ENCODE assay signal across 8 mouse cellular contexts in the genomic region with DNA sequence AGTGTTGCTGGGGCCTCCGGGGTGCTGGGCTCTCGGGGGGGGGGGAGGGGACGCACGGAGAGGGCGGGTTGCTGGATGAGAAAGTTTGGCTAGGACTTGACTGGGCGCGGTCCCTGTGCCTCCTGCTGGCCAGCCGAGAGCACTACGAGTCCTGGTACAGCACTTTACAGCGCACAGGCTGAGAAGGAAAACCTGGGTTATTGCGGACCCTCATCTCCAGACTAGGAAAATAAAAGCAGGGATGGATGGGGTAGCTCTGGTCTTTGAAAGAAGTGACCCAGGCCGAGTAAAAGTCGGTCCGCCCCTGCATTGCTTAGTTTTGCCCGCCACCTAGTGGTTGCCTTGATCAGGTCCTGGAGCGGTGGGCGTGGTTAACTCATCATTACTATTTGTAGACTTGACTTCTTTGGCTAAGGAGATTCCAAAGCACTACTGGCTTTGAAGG. TPM values are rescaled to one million over a fixed set of nuclear protein-coding genes. Genes with fewer than 3 reads are reported as not detected.
A peak's percentile ranks its signal among the peaks of the same experiment; 100 is the strongest.
DNase-seq lines count a peak whose midpoint lies in the region; ATAC-seq lines count a peak whose summit lies in the region.

No protein-coding gene starts in this region.

- intact Hi-C loops in gastrocnemius, postnatal 14 days (cut with DNase I; ENCODE audit: low total_unique reads), result loop anchor here (2.0 to 5.0 kb wide), 2 partner anchors 35 to 70 kb away; no protein-coding TSS in a partner anchor

- ATAC-seq in inflammation-experienced regulatory T-cells, adult 6 months, result peak; percentile 82
- peak; percentile 85 for ATAC-seq in megakaryocyte progenitor cell, adult 5-6 weeks (replicated peaks; ENCODE audit: poor library complexity)

- peak; percentile 85 to 89 for DNase-seq in adrenal gland, adult 18-20 months (ENCODE audit: low spot score in 2 of 2)
- DNase-seq in embryo, embryonic 10 days (ENCODE audit: low spot score), result peak; percentile 98
- peak; percentile 89 for DNase-seq in gastrocnemius, postnatal 14 days
- DNase-seq in left cerebral cortex, adult 9 months (ENCODE audit: low spot score in 2 of 2), result peak; percentile 52 to 89
- DNase-seq in right cerebral cortex, postnatal 10 days (ENCODE audit: low spot score in 2 of 2), result peak; percentile 87 to 91
- peak; percentile 85 to 89 for DNase-seq in urinary bladder, postnatal 36 days (ENCODE audit: low spot score in 2 of 2)

RNA-seq across cellular contexts. Expression of a gene that starts 0.8 kb away (rescaled TPM):
- 10 to 100 TPM; 20.4 to 40.2 TPM for total RNA-seq in adrenal gland, adult 18-20 months (2021)
- total RNA-seq in gastrocnemius, postnatal 14 days (2021), result 1,000 to 10,000 TPM; 3,539 to 4,018 TPM
- under 1 TPM; 0.13 to 0.62 (median 0.15) TPM for polyA plus RNA-seq in inflammation-experienced regulatory T-cells, adult 6 months (2017; shearing (Covaris generic))
- total RNA-seq in megakaryocyte progenitor cell, adult 5-6 weeks (2015), result not detected in 2 replicates
- total RNA-seq in megakaryocyte progenitor cell, adult 5-6 weeks (2017), result 0.07 TPM in 1 of 2 replicates, not detected in the other

RNA-seq across cellular contexts. Expression of a gene that starts 30.5 kb away (rescaled TPM):
- not detected for total RNA-seq in adrenal gland, adult 18-20 months (2021)
- total RNA-seq in gastrocnemius, postnatal 14 days (2021), result not detected
- polyA plus RNA-seq in inflammation-experienced regulatory T-cells, adult 6 months (2017; shearing (Covaris generic)), result not detected
- not detected in 2 replicates for total RNA-seq in megakaryocyte progenitor cell, adult 5-6 weeks (2015)
- not detected in 2 replicates for total RNA-seq in megakaryocyte progenitor cell, adult 5-6 weeks (2017)

RNA-seq across cellular contexts. Expression of a gene that starts 39.3 kb away (rescaled TPM):
- under 1 TPM in 1 of 2 experiments, not detected in 1; 0.80 TPM for total RNA-seq in adrenal gland, adult 18-20 months (2021)
- total RNA-seq in gastrocnemius, postnatal 14 days (2021), result 100 to 1,000 TPM; 201 to 224 TPM
- not detected for polyA plus RNA-seq in inflammation-experienced regulatory T-cells, adult 6 months (2017; shearing (Covaris generic))
- total RNA-seq in megakaryocyte progenitor cell, adult 5-6 weeks (2015), result not detected in 2 replicates
- total RNA-seq in megakaryocyte progenitor cell, adult 5-6 weeks (2017), result not detected in 2 replicates

RNA-seq across cellular contexts. Expression of a gene that starts 54.0 kb away (rescaled TPM):
- total RNA-seq in adrenal gland, adult 18-20 months (2021), result 100 to 1,000 TPM; 107 to 115 TPM
- total RNA-seq in gastrocnemius, postnatal 14 days (2021), result 10 to 100 TPM; 38.7 to 38.8 TPM
- 10 to 100 TPM; 19.1 to 24.8 (median 24.8) TPM for polyA plus RNA-seq in inflammation-experienced regulatory T-cells, adult 6 months (2017; shearing (Covaris generic))
- total RNA-seq in megakaryocyte progenitor cell, adult 5-6 weeks (2015), result 43.9 and 46.6 TPM in 2 replicates
- total RNA-seq in megakaryocyte progenitor cell, adult 5-6 weeks (2017), result 81.9 and 107 TPM in 2 replicates

Comparison
In these comparisons a context has a peak if more than half of its experiments do, and no peak if none do; other contexts are left out.
1. Peak in every context shown above with its lines: DNase-seq and ATAC-seq.
2. RNA of a gene that starts 0.8 kb away (total RNA-seq): 3,539 to 4,018 TPM in gastrocnemius, postnatal 14 days; 20.4 to 40.2 TPM in adrenal gland, adult 18-20 months and 0.07 TPM in megakaryocyte progenitor cell, adult 5-6 weeks; every median in the first group is over 10 times any median in the second.
3. RNA of a gene that starts 39.3 kb away (total RNA-seq): 201 to 224 TPM in gastrocnemius, postnatal 14 days; 0.80 TPM in adrenal gland, adult 18-20 months and not detected in megakaryocyte progenitor cell, adult 5-6 weeks; every median in the first group is over 100 times any median in the second.